Mouse (Mus musculus) lung, adult 2 months (tissue): ENCODE measurements at regions not wholly inside any gene's neighbourhood (a gene's known extent, or its start where the extent isn't known, plus 50 kb on each side); places are given as distances from the start of the nearest gene placed in this dataset.

Experiments
- DNase-seq: peaks from one replicate; pipeline ENCODE4 v3.0.0; 2022
- H3K4me1 ChIP-seq: fragments of 200-500 bp; 2 replicates; pipeline ENCODE4 v1.6.1; 2011; ENCODE audit warnings: low read length; ENCODE audit not compliant: control insufficient read depth, insufficient read depth
- H3K4me3 ChIP-seq: fragments of 200-500 bp; replicated peaks from 2 replicates; pipeline ENCODE3; 2011; ENCODE audit warnings: low read depth, mild to moderate bottlenecking, control low read depth, low read length; ENCODE audit errors: extremely low read depth
- CTCF ChIP-seq: fragments of 200-500 bp; IDR thresholded peaks from 2 replicates; pipeline ENCODE4 v1.5.1; 2011; ENCODE audit warnings: mild to moderate bottlenecking, low read length, control low read depth; ENCODE audit not compliant: insufficient read depth
- POLR2A ChIP-seq: fragments of 200-500 bp; IDR thresholded peaks from 2 replicates; pipeline ENCODE4 v1.6.1; 2011; ENCODE audit warnings: low read depth, mild to moderate bottlenecking, control low read depth, low read length, borderline replicate concordance; ENCODE audit errors: extremely low read depth
- WGBS: fragments of 180-500 bp; shearing (Covaris S2); methylation state at CpG from one replicate; pipeline ENCODE4 v1.1.7; 2018; 5-methylcytosine and 5-hydroxymethylcytosine counted together

- DNase-seq, result no peak
These were observed 60.0 kb upstream of the Myom1 start for GRCm38 (mm10) chr17:70942478-70942877.

GRCm38 (mm10) chr17:70934258-70934657 is 68.2 kb upstream of the Myom1 start:
- no peak overlapping the region for H3K4me3 ChIP-seq
- DNase-seq, result no peak
- 90% methylated on average over 1 of the region's 1 CpGs for WGBS
- H3K4me1 ChIP-seq, result no peaks in the 10 kb centered on the region
- TF ChIP-seq CTCF (no peak), POLR2A (no peak)

More at GRCm38 (mm10) chr17:70942478-70942877, 60.0 kb upstream of the Myom1 start:
- WGBS, result 84% methylated on average over 5 of the region's 5 CpGs
- no peak overlapping the region for H3K4me3 ChIP-seq
- H3K4me1 ChIP-seq, result no peaks in the 10 kb centered on the region
- no peak for TF ChIP-seq POLR2A
- TF ChIP-seq CTCF, result no peak

- DNase-seq, result no peak
- TF ChIP-seq POLR2A (no peak), CTCF (no peak)
- no peaks in the 10 kb centered on the region for H3K4me1 ChIP-seq
- H3K4me3 ChIP-seq, result no peak overlapping the region
- WGBS, result 52% methylated on average over 4 of the region's 4 CpGs
These were observed 69.0 kb upstream of the Myom1 start for GRCm38 (mm10) chr17:70933122-70934050.

- no peak overlapping the region for H3K4me3 ChIP-seq
These were observed 69.9 kb upstream of the Myom1 start for GRCm38 (mm10) chr17:70932565-70932964.

GRCm38 (mm10) chr17:70930600-70930999 is 71.8 kb upstream of the Myom1 start:
- DNase-seq, result no peak
- WGBS, result 86% methylated on average over 9 of the region's 9 CpGs
- no peaks in the 10 kb centered on the region for H3K4me1 ChIP-seq
- TF ChIP-seq POLR2A (no peak), CTCF (no peak)
- no peak overlapping the region for H3K4me3 ChIP-seq

More at GRCm38 (mm10) chr17:70932565-70932964, 69.9 kb upstream of the Myom1 start:
- no peaks in the 10 kb centered on the region for H3K4me1 ChIP-seq
- no peak for DNase-seq
- TF ChIP-seq POLR2A (no peak), CTCF (no peak)

- WGBS, result 64% methylated on average over 1 of the region's 1 CpGs
- no peak for DNase-seq
- Histone ChIP-seq H3K4me1 (no peaks in the 10 kb centered on the region), H3K4me3 (no peak overlapping the region)
- TF ChIP-seq CTCF (no peak), POLR2A (no peak)
These were observed 72.9 kb upstream of the Myom1 start for GRCm38 (mm10) chr17:70929582-70929981.

- no peak for DNase-seq
- Histone ChIP-seq H3K4me3 (peak overlapping the region; percentile 55), H3K4me1 (no peaks in the 10 kb centered on the region)
- WGBS, result 63% methylated on average over 8 of the region's 8 CpGs
- TF ChIP-seq CTCF, result no peak
- TF ChIP-seq POLR2A, result peak; percentile 49; the same call in 1 of the 2 replicates
These were observed 71.3 kb upstream of the Tgif1 start for GRCm38 (mm10) chr17:70924565-70925220.

- 57% methylated on average over 13 of the region's 13 CpGs for WGBS
- Histone ChIP-seq H3K4me1 (no peaks in the 10 kb centered on the region), H3K4me3 (no peak overlapping the region)
- DNase-seq, result no peak
- TF ChIP-seq POLR2A (no peak), CTCF (no peak)
These were observed 68.3 kb upstream of the Tgif1 start for GRCm38 (mm10) chr17:70921681-70922080.

GRCm38 (mm10) chr17:70920181-70920580 is 66.8 kb upstream of the Tgif1 start:
- no peaks in the 10 kb centered on the region for H3K4me1 ChIP-seq
- no peak overlapping the region for H3K4me3 ChIP-seq
- TF ChIP-seq POLR2A, result no peak
- no peak for TF ChIP-seq CTCF
- no peak for DNase-seq
